Mouse (Mus musculus): Measurements from ENCODE around the gene Zfp652. TPM values are rescaled to one million over a fixed set of nuclear protein-coding genes. Genes with fewer than 3 reads are reported as not detected.

Gene Zfp652
- total RNA-seq, 1 experiment from 2014 or later = 42.9 TPM

- DNase-seq = no peak
These were observed 52.9 kb downstream of the Zfp652 start for GRCm38 (mm10) chr11:95765334-95765733.

GRCm38 (mm10) chr11:95768244-95768643 is 55.8 kb downstream of the Zfp652 start:
- no peak for DNase-seq

GRCm38 (mm10) chr11:95769208-95769607 is 56.7 kb downstream of the Zfp652 start:
- no peak for DNase-seq

- DNase-seq = peak; percentile 43
These were observed 58.4 kb downstream of the Zfp652 start for GRCm38 (mm10) chr11:95770720-95771364.

DNA sequence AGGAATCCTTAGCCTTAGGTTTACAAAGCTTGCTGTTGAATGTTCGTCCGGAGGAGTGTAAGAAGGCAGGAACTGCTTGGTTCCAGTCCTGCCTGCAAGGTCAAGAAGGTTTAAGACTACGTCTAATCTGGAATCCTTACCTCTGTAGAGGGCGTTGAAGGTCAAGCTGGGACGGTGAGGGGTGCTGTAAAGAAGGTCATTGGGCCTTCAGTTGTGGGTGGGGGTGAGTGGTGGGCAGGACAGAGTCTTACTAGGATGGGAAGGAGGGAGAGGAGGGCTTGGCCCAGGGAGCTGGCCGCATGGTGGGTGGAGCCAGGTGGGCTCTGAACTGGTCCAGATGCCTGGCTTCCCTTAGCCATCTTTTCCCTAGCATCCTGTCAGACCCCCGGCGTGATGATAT is 59.2 kb downstream of the Zfp652 start:
- DNase-seq = no peak

- DNase-seq = no peak
These were observed 60.8 kb downstream of the Zfp652 start for GRCm38 (mm10) chr11:95773264-95773663.

DNA sequence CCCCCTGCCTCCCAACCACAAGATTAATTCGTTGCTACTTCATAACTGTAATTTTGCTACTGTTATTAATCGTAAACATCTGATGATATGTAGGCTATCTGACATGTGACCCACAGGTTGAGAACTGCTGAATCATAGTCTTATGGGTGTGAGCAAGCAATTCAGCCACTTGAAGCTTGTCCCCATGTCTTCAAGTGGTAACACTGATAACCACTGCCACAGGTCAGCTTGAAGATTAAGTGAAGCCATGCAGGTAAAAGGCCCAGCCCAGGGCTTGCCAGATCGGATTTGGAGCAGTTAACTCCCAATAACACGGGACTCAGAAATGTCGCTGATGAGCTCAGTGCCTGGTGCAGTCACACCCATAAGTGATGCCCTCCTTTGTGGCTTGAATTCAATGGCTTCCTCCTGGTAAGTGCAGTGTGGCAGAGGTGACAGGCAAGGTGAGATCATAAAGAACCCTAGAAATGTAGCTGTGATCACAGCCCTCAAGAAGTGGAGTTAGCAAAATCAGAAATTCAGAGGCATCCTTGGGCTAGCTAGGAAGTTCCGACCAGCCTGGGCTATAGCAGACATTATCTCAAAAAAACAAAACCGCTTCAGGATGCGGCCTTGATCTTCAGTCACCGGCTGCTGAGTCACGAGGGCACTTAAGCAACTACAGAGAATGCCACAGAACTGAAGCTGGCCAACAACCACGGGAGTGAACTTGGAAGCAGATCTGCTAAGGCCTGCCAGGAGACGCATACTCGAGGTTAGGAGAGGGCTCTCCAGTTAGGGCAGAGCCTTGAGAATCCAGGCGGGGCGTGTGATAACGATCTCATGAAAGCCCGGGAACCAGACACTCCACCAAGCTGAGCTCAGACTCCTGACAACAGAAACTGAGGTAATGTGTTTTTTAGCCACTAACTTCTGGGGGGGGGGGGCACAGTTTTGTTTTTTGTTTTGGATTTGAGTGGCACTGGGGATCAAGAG is 65.1 kb downstream of the Zfp652 start:
- peak; percentile 90 for DNase-seq

GRCm38 (mm10) chr11:95778831-95779251 is 66.4 kb downstream of the Zfp652 start:
- DNase-seq = peak; percentile 72

GRCm38 (mm10) chr11:95779366-95779765 is 66.9 kb downstream of the Zfp652 start:
- DNase-seq = no peak

DNA sequence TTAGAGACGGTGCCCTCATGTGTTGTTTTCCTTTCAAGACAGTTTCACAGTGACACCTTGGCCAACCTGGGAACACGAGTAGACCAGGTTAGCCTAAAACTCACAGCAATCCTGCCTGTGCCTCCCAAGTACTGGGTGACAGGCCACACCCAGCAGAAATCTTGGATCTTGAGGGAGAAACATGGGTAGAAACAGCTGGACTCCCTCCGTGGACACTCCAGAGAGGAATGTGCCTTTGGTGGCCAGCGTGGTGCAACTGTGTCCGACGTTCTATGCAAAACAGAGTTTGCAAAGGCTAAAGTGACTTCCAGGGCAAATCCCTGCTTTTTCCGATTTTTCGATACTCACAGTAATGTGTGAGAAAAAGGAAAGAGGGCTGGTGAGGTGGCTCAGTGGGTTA is 68.0 kb downstream of the Zfp652 start:
- DNase-seq = no peak

GRCm38 (mm10) chr11:95781557-95781956 is 69.1 kb downstream of the Zfp652 start:
- no peak for DNase-seq

DNA sequence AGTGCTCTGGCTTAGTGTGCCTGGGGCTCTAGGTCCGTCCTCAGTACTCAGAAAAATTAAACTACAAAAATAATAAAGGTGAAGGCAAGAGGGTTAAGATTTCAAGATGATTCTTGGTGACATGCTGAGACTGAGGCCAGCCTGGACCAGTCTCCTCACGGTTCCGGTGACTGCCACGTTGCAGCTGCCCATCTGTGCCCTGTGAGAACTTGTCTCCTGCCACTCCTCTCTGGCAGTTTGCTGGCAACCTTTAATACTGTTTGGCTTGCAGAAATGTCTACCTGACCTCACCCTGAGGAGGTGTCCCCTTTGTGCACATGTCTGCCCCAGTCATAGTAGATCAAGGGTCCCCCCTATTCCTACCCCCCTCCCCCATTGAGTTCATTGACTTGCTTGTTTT is 71.0 kb downstream of the Zfp652 start:
- no peak for DNase-seq

DNA sequence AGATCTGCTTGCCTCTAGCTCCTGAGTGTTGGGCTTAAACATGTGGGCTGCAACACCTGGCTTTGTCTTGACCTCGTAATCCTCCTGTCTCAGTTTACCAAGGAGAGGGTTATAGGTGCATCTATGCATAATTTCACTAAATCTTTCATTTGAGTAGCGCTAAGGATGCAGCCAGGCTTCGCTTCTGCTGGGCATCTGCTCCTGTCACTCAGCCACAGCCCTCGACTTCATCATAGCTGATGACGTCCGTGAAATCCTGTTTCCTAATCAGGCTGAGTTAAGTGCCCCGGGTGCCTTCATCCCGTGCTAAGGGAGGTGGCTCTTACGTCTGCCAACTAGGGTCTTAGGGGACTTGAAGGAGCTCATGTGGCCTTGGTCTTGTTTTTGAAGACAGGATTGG is 71.5 kb downstream of the Zfp652 start:
- DNase-seq = no peak

- no peak for DNase-seq
These were observed 73.2 kb downstream of the Zfp652 start for GRCm38 (mm10) chr11:95785675-95786074.

- DNase-seq = no peak
These were observed 74.0 kb downstream of the Zfp652 start for GRCm38 (mm10) chr11:95786511-95786910.

GRCm38 (mm10) chr11:95789451-95789891 is 77.0 kb downstream of the Zfp652 start:
- DNase-seq = peak; percentile 43

DNA sequence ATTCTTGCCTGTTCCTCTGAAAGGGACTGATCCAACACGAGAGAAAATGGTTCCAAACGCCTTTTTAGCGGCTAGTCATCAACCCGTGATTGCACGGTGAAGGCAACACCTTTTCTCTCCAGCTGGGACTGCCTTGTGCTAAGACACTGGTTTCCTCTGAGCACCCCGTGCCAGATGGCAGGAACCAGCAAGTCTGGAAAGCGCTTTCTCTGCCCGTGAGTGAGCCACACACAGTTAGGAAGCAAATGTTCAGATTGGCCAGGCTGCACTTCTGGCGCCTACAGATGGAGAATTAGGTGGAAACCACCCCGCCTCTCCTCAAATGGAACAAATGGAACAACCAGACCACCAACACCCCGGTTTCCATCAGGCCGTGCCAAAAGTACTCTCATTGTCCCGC is 79.3 kb downstream of the Zfp652 start:
- no peak for DNase-seq

DNA sequence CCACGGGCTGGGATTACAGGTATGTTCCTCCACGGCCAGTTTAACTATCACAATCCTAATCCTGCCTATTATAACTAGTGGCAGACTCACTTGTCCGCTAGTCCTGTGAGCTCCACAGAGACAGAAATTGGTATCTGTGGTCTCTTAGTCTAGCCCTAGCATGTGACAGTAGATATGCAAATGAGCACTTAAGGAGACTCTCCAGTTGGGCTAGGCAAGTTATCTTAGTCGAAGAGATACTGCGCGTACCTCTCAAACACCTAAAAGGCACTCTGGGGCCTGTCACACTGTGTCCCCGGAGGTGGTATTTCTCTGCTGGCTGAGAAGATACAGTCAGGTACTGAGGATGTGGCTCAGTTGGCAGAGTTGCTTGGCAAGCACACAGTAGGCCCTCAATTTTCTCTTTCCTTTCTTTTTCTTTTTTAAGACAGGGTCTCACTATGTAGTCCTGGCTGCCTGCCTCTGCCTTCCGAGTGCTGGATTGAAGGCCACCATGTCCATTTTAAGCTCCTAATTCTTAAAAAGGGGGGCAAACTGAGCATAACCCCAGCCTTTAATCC is 80.6 kb downstream of the Zfp652 start:
- no peak for DNase-seq

GRCm38 (mm10) chr11:95794201-95794600 is 81.7 kb downstream of the Zfp652 start:
- DNase-seq = no peak

GRCm38 (mm10) chr11:95795582-95795981 is 83.1 kb downstream of the Zfp652 start:
- DNase-seq = peak; percentile 41

DNA sequence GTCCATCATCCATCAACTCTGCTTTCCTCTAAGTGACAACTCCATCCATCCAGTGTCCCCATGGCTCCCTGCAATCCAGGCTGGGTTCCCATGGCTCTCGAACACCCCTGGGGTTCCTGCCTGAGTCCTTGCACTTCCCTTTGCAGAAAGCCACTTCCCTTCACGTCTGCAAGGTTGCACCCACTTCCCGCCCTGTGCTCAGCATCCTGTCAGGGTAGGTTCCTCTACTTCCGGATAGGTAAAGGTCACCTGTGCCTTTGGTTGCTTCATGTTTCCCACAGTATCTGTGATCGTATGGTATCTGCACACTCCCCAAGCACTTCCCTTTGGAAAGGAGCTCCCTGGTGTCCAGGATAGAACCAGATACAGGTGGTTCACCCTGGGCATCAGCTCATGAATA is 92.5 kb downstream of the Zfp652 start:
- DNase-seq = no peak

DNA sequence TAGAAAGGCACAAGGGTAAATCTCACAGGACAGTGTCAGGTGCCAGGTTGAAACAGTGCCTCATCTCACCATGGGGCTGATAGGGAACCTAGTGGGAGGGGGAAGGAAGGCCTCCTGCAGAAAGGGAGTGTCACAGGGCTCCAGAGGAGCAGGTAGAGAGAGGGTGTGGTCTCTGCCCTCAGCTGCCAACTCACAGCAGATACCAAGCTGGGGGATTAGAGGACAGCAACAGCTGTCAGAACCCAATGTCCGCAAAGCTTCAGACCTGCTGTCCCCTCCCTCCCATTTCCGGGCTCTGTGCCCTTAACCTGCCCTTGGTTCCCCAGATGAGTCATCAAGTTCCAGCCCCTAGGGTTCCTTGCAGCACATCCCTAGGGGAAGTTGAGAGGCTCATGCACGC is 93.1 kb downstream of the Zfp652 start:
- DNase-seq = peak; percentile 85

GRCm38 (mm10) chr11:95807884-95808283 is 95.4 kb downstream of the Zfp652 start:
- no peak for DNase-seq
